Mouse (Mus musculus): Measurements from ENCODE around the gene Zfp26. TPM values are rescaled to one million over a fixed set of nuclear protein-coding genes. Genes with fewer than 3 reads are reported as not detected.

The Zfp26 gene
- polyA plus RNA-seq, 1 experiment from 2014 or later, result 34.0 TPM

- peaks cover 23% of the 10 kb centered on the region for H3K36me3 ChIP-seq (ENCODE audit: insufficient read depth)
- H3K4me2 ChIP-seq, result no peak overlapping the region
- ATAC-seq (ENCODE audit: insufficient read depth), result no peak
- H3K9ac ChIP-seq, result no peak overlapping the region
- no peaks in the 10 kb centered on the region for H3K27me3 ChIP-seq (ENCODE audit: insufficient read depth, low read length)
- H3K9me3 ChIP-seq (ENCODE audit: low read depth, low read length), result no peaks in the 10 kb centered on the region
- DNase-seq, result no peak
- H3K4me1 ChIP-seq (ENCODE audit: insufficient read depth), result peaks cover 2% of the 10 kb centered on the region; the same call in 1 of the 2 replicates
- no peak overlapping the region for H3K4me3 ChIP-seq (ENCODE audit: low read depth, low read length)
- TF ChIP-seq CTCF (IDR thresholded peaks at IDR 0.05; ENCODE audit: low read depth), result no peak
- 86% methylated on average over 5 of the region's 5 CpGs for WGBS
- H3K27ac ChIP-seq (ENCODE audit: low read depth), result no peak overlapping the region
Measured at GRCm38 (mm10) chr9:20489536-20489935, 29.6 kb upstream of the Zfp26 start.

- Histone ChIP-seq H3K9ac (no peak overlapping the region; the same call in 1 of the 2 replicates), H3K4me3 (ENCODE audit: low read depth, low read length) (no peak overlapping the region), H3K27ac (ENCODE audit: low read depth) (no peak overlapping the region), H3K27me3 (ENCODE audit: insufficient read depth, low read length) (no peaks in the 10 kb centered on the region), H3K36me3 (ENCODE audit: insufficient read depth) (peaks cover 61% of the 10 kb centered on the region), H3K4me2 (no peak overlapping the region), H3K4me1 (ENCODE audit: insufficient read depth) (no peaks in the 10 kb centered on the region), H3K9me3 (ENCODE audit: low read depth, low read length) (no peaks in the 10 kb centered on the region)
- ATAC-seq (ENCODE audit: insufficient read depth) (no peak), DNase-seq (no peak)
- 88% methylated on average over 5 of the region's 5 CpGs for WGBS
- TF ChIP-seq CTCF (IDR thresholded peaks at IDR 0.05; ENCODE audit: low read depth), result no peak
Measured at GRCm38 (mm10) chr9:20479396-20479795, 19.4 kb upstream of the Zfp26 start.

GRCm38 (mm10) chr9:20476632-20477031 lies 16.7 kb upstream of the Zfp26 start:
- DNase-seq (no peak), ATAC-seq (ENCODE audit: insufficient read depth) (no peak)
- Histone ChIP-seq H3K27me3 (ENCODE audit: insufficient read depth, low read length) (no peaks in the 10 kb centered on the region), H3K4me2 (no peak overlapping the region), H3K4me1 (ENCODE audit: insufficient read depth) (no peaks in the 10 kb centered on the region), H3K27ac (ENCODE audit: low read depth) (no peak overlapping the region), H3K9ac (no peak overlapping the region), H3K4me3 (ENCODE audit: low read depth, low read length) (no peak overlapping the region), H3K9me3 (ENCODE audit: low read depth, low read length) (no peaks in the 10 kb centered on the region), H3K36me3 (ENCODE audit: insufficient read depth) (peaks cover 63% of the 10 kb centered on the region)
- 82% methylated on average over 1 of the region's 1 CpGs for WGBS
- no peak for TF ChIP-seq CTCF (IDR thresholded peaks at IDR 0.05; ENCODE audit: low read depth)

GRCm38 (mm10) chr9:20466761-20467442 lies 6.9 kb upstream of the Zfp26 start:
- ATAC-seq (ENCODE audit: insufficient read depth), result peak; percentile 57
- H3K4me1 ChIP-seq (ENCODE audit: insufficient read depth), result no peaks in the 10 kb centered on the region
- H3K9me3 ChIP-seq (ENCODE audit: low read depth, low read length), result peaks cover 14% of the 10 kb centered on the region; the same call in 1 of the 2 replicates
- H3K9ac ChIP-seq, result no peak overlapping the region
- H3K4me3 ChIP-seq (ENCODE audit: low read depth, low read length), result no peak overlapping the region
- peaks cover 36% of the 10 kb centered on the region for H3K36me3 ChIP-seq (ENCODE audit: insufficient read depth)
- peak; percentile 87 for TF ChIP-seq CTCF (IDR thresholded peaks at IDR 0.05; ENCODE audit: low read depth)
- no peak overlapping the region for H3K27ac ChIP-seq (ENCODE audit: low read depth)
- H3K4me2 ChIP-seq, result no peak overlapping the region
- DNase-seq, result peak; percentile 92
- 56% methylated on average over 7 of the region's 7 CpGs for WGBS
- H3K27me3 ChIP-seq (ENCODE audit: insufficient read depth, low read length), result no peaks in the 10 kb centered on the region

- H3K4me2 ChIP-seq, result no peak overlapping the region
- H3K9me3 ChIP-seq (ENCODE audit: low read depth, low read length), result no peaks in the 10 kb centered on the region
- ATAC-seq (ENCODE audit: insufficient read depth), result no peak
- no peak for DNase-seq
- H3K27me3 ChIP-seq (ENCODE audit: insufficient read depth, low read length), result no peaks in the 10 kb centered on the region
- peaks cover 48% of the 10 kb centered on the region for H3K36me3 ChIP-seq (ENCODE audit: insufficient read depth)
- H3K4me3 ChIP-seq (ENCODE audit: low read depth, low read length), result no peak overlapping the region
- WGBS, result 87% methylated on average over 4 of the region's 4 CpGs
- H3K27ac ChIP-seq (ENCODE audit: low read depth), result no peak overlapping the region
- H3K4me1 ChIP-seq (ENCODE audit: insufficient read depth), result no peaks in the 10 kb centered on the region
- H3K9ac ChIP-seq, result no peak overlapping the region
- TF ChIP-seq CTCF (IDR thresholded peaks at IDR 0.05; ENCODE audit: low read depth), result no peak
Measured at GRCm38 (mm10) chr9:20453647-20454046, 6.3 kb downstream of the Zfp26 start.

GRCm38 (mm10) chr9:20451493-20451892 lies 8.5 kb downstream of the Zfp26 start:
- Histone ChIP-seq H3K36me3 (ENCODE audit: insufficient read depth) (peaks cover 45% of the 10 kb centered on the region), H3K27ac (ENCODE audit: low read depth) (no peak overlapping the region), H3K9me3 (ENCODE audit: low read depth, low read length) (no peaks in the 10 kb centered on the region), H3K9ac (no peak overlapping the region), H3K4me2 (no peak overlapping the region), H3K4me3 (ENCODE audit: low read depth, low read length) (no peak overlapping the region), H3K4me1 (ENCODE audit: insufficient read depth) (no peaks in the 10 kb centered on the region), H3K27me3 (ENCODE audit: insufficient read depth, low read length) (no peaks in the 10 kb centered on the region)
- 88% methylated on average over 1 of the region's 1 CpGs for WGBS
- DNase-seq, result no peak
- no peak for ATAC-seq (ENCODE audit: insufficient read depth)
- TF ChIP-seq CTCF (IDR thresholded peaks at IDR 0.05; ENCODE audit: low read depth), result no peak

- no peaks in the 10 kb centered on the region for H3K4me1 ChIP-seq (ENCODE audit: insufficient read depth)
- no peak for DNase-seq
- H3K4me3 ChIP-seq (ENCODE audit: low read depth, low read length), result no peak overlapping the region
- no peak for TF ChIP-seq CTCF (IDR thresholded peaks at IDR 0.05; ENCODE audit: low read depth)
- WGBS, result 89% methylated on average over 4 of the region's 4 CpGs
- H3K9me3 ChIP-seq (ENCODE audit: low read depth, low read length), result no peaks in the 10 kb centered on the region
- no peaks in the 10 kb centered on the region for H3K27me3 ChIP-seq (ENCODE audit: insufficient read depth, low read length)
- no peak overlapping the region for H3K9ac ChIP-seq
- H3K36me3 ChIP-seq (ENCODE audit: insufficient read depth), result peaks cover 83% of the 10 kb centered on the region
- H3K4me2 ChIP-seq, result no peak overlapping the region
- H3K27ac ChIP-seq (ENCODE audit: low read depth), result no peak overlapping the region
- no peak for ATAC-seq (ENCODE audit: insufficient read depth)
Measured at GRCm38 (mm10) chr9:20443183-20443783, 16.7 kb downstream of the Zfp26 start.
